Mouse (Mus musculus) limb, embryonic 14.5 days (tissue): Measurements from ENCODE around the gene Nhej1. TPM values are rescaled to one million over a fixed set of nuclear protein-coding genes. Genes with fewer than 3 reads are reported as not detected.

Experiments used
- ATAC-seq: fragments of 200-750 bp; cut with Nextera tagmentation; 2 replicates; pipeline ENCODE4 v1.8.0; 2017; ENCODE audit warnings: low read depth, moderate number of reproducible peaks, moderate TSS enrichment; ENCODE audit not compliant: low FRiP score
- DNase-seq: peaks from one replicate; pipeline ENCODE4 v3.0.0-alpha.2; 2015; ENCODE audit warnings: low spot score
- H3K27ac ChIP-seq: fragments of 300-500 bp; sonication (generic); replicated peaks from 2 replicates; pipeline ENCODE4 v1.5.1; 2014; ENCODE audit warnings: low read depth, mild to moderate bottlenecking, low read length, moderate library complexity, mixed read lengths
- H3K27me3 ChIP-seq: fragments of 300-500 bp; sonication (generic); 2 replicates; pipeline ENCODE4 v1.6.1; 2014; ENCODE audit warnings: low read length, mixed read lengths; ENCODE audit not compliant: control insufficient read depth, insufficient read depth
- H3K36me3 ChIP-seq: fragments of 300-500 bp; sonication (generic); 2 replicates; pipeline ENCODE4 v1.6.1; 2014; ENCODE audit warnings: mild to moderate bottlenecking, low read length, moderate library complexity, mixed read lengths; ENCODE audit not compliant: control insufficient read depth, insufficient read depth
- H3K4me1 ChIP-seq: fragments of 300-500 bp; sonication (generic); 2 replicates; pipeline ENCODE4 v1.6.1; 2014; ENCODE audit warnings: antibody characterized with exemption, low read length, mixed read lengths; ENCODE audit not compliant: control insufficient read depth, insufficient read depth
- H3K4me2 ChIP-seq: fragments of 300-500 bp; sonication (generic); replicated peaks from 2 replicates; pipeline ENCODE4 v1.6.1; 2014; ENCODE audit warnings: low read depth, mild to moderate bottlenecking, low read length, moderate library complexity; ENCODE audit not compliant: severe bottlenecking
- H3K4me3 ChIP-seq: fragments of 300-500 bp; sonication (generic); replicated peaks from 2 replicates; pipeline ENCODE4 v1.5.1; 2014; ENCODE audit warnings: low read length
- H3K9ac ChIP-seq: fragments of 300-500 bp; sonication (generic); 2 replicates; pipeline ENCODE4 v1.6.1; 2014; ENCODE audit warnings: mild to moderate bottlenecking, low read depth, low read length, moderate library complexity; ENCODE audit not compliant: severe bottlenecking
- H3K9me3 ChIP-seq: fragments of 300-500 bp; sonication (generic); 2 replicates; pipeline ENCODE4 v1.6.1; 2016; ENCODE audit warnings: low read length; ENCODE audit not compliant: control insufficient read depth
- POLR2A ChIP-seq: fragments of 200-500 bp; IDR thresholded peaks from 2 replicates; pipeline ENCODE4 v1.8.0; 2012; ENCODE audit warnings: inconsistent platforms, mild to moderate bottlenecking, moderate library complexity, borderline replicate concordance; ENCODE audit not compliant: insufficient read depth, insufficient read length; ENCODE audit errors: extremely low read depth
- WGBS: fragments of 180-500 bp; shearing (Covaris S2); extraction: QIAGEN DNeasy Blood & Tissue Kit; methylation state at CpG from one replicate; pipeline ENCODE4 v1.1.7; 2014; 5-methylcytosine and 5-hydroxymethylcytosine counted together
- polyA plus RNA-seq, 2 experiments: library from polyadenylated mRNA; depleted of rRNA in 1 of 2; stranded (reverse) in 1 of 2; unstranded in 1 of 2; fragments of >200 nt; fragmentation: Nextera tagmentation in 1 of 2; extraction: Ambion mirVana in 1 of 2; gene quantifications; 2 replicates each; pipeline versions ENCODE4 v1.2.1 to v1.2.3; 2012 to 2014

Gene Nhej1
- polyA plus RNA-seq, 2 experiments = 4.8 to 7.8 TPM

- peaks cover 7% of the 10 kb centered on the region for H3K4me1 ChIP-seq
- no peak for TF ChIP-seq POLR2A
- H3K27ac ChIP-seq = no peak overlapping the region
- ATAC-seq = no peak
- H3K27me3 ChIP-seq = no peaks in the 10 kb centered on the region
- H3K36me3 ChIP-seq = peaks cover 48% of the 10 kb centered on the region
- H3K9ac ChIP-seq = no peak overlapping the region
- H3K4me2 ChIP-seq = no peak overlapping the region
- 40% methylated on average over 3 of the region's 3 CpGs for WGBS
- no peaks in the 10 kb centered on the region for H3K9me3 ChIP-seq
- H3K4me3 ChIP-seq = no peak overlapping the region
- no peak for DNase-seq
Measured at GRCm38 (mm10) chr1:75136730-75137129, 11.7 kb upstream of the Nhej1 start.

DNA sequence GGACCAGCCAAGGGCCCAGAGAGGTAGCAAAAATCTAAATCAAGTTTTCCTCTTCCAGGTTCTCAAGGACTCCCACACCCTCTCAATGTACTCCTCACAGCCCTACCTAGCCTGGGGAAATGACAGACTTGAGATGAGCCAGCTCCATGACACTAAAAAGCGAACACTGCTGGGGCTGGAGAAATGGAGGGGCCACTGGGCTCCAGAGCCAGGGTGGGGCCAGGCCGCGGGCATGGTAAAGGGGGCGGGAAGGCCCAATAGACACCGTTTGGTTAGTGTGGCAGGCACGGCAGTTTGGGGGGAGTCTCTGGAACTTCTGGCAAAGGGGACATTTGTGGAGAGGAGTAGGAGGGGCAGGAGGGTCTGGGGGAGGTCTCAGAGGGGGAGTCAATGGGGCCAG is 11.3 kb upstream of the Nhej1 start:
- Histone ChIP-seq H3K27ac (no peak overlapping the region), H3K4me1 (peaks cover 7% of the 10 kb centered on the region), H3K4me3 (no peak overlapping the region), H3K4me2 (no peak overlapping the region), H3K36me3 (peaks cover 48% of the 10 kb centered on the region), H3K9ac (no peak overlapping the region), H3K9me3 (no peaks in the 10 kb centered on the region), H3K27me3 (no peaks in the 10 kb centered on the region)
- TF ChIP-seq POLR2A = no peak
- no peak for DNase-seq
- no peak for ATAC-seq
- 71% methylated on average over 6 of the region's 6 CpGs for WGBS

GRCm38 (mm10) chr1:75133421-75134207 is 8.6 kb upstream of the Nhej1 start, which contains the start of gene Slc23a3:
TSS of gene Slc23a3 (minus strand) at chr1:75133890.
- Histone ChIP-seq H3K27ac (no peak within 1 kb of the TSS), H3K4me2 (no peak within 1 kb of the TSS), H3K4me3 (no peak within 1 kb of the TSS), H3K36me3 (peaks cover 36% of the 10 kb centered on the region), H3K9me3 (no peaks in the 10 kb centered on the region), H3K27me3 (no peaks in the 10 kb centered on the region), H3K4me1 (no peaks in the 10 kb centered on the region), H3K9ac (no peak within 1 kb of the TSS)
- WGBS = 63% methylated on average over 12 of the region's 12 CpGs
- DNase-seq (no peak), ATAC-seq (no peak)
- no peak for TF ChIP-seq POLR2A

- H3K4me3 ChIP-seq = no peak overlapping the region
- 74% methylated on average over 3 of the region's 3 CpGs for WGBS
- no peak overlapping the region for H3K27ac ChIP-seq
- no peaks in the 10 kb centered on the region for H3K27me3 ChIP-seq
- H3K9ac ChIP-seq = no peak overlapping the region
- no peak overlapping the region for H3K4me2 ChIP-seq
- H3K4me1 ChIP-seq = 0 out of 2 replicates have a peak, but pooled peaks cover 5% of the 10 kb centered on the region
- H3K9me3 ChIP-seq = no peaks in the 10 kb centered on the region
- DNase-seq = no peak
- ATAC-seq = no peak
- TF ChIP-seq POLR2A = no peak
- no peaks in the 10 kb centered on the region for H3K36me3 ChIP-seq
Measured at GRCm38 (mm10) chr1:75128641-75129040, 3.6 kb upstream of the Nhej1 start.

DNA sequence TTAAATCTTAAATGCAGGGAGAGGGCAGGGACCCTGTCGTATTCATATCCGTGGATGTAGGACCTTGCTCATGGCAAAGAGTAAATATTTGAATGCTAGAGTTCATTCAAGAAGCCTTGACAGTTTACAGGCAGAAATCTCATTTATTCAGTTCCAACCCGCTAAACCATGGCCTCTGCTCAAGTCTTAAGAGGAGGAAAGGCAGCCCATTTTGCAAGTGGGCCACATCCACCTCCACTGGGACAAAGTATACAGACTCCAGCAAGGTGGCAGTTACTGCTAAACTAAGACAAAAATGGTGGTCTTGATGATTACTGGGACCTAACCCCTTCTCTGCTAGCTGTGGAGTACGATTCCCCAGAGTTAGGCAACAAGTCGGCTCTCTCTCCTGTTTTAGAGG is 418 bp upstream of the Nhej1 start:
- H3K27me3 ChIP-seq = no peaks in the 10 kb centered on the region
- ATAC-seq = no peak
- H3K27ac ChIP-seq = peak overlapping the region; percentile 92; the same call in 1 of the 2 replicates
- no peaks in the 10 kb centered on the region for H3K9me3 ChIP-seq
- no peaks in the 10 kb centered on the region for H3K36me3 ChIP-seq
- peak overlapping the region; percentile 53 for H3K4me3 ChIP-seq
- H3K4me2 ChIP-seq = peak overlapping the region; percentile 64
- no peak for DNase-seq
- 36% methylated on average over 5 of the region's 5 CpGs for WGBS
- 0 out of 2 replicates have a peak, but pooled peaks cover 5% of the 10 kb centered on the region for H3K4me1 ChIP-seq
- no peak for TF ChIP-seq POLR2A
- no peak overlapping the region for H3K9ac ChIP-seq
